Mouse (Mus musculus): Measurements from ENCODE around the gene Gprin2.

DNA sequence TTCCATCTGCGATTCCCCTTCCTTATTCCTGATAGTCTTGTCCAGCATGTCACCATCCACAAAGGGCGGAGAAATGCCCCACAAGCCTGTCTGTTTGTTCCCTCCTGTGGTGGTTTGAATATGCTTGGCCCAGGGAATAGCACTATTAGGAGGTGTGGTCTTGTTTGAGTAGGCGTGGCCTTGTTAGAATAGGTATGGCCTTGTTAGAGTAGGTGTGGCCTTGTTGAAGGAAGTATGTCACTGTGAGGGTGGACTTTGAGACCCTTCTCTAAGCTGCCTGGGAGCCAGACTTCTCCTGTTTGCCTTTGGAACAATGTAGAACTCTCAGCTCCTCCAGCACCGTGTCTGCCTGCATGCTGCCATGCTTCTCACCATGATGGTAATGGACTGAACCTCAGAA, 8.5 kb upstream of the Gprin2 start:
- TF ChIP-seq CTCF (IDR thresholded peaks at IDR 0.05; ENCODE audit: low read depth), result no peak
- no peak for TF ChIP-seq EP300 (IDR thresholded peaks at IDR 0.05; ENCODE audit: low read depth)

Measured in liver, postnatal 0 days (tissue).